Mouse (Mus musculus): ENCODE measurements around the gene Igfl3. TPM values are rescaled to one million over a fixed set of nuclear protein-coding genes. Genes with fewer than 3 reads are reported as not detected.

Gene Igfl3
- not detected in 2 replicates for polyA plus RNA-seq (2015; fragmentation: Nextera tagmentation; extraction: Ambion mirVana)

GRCm38 (mm10) chr7:18176194-18176593 is at the start of gene Igfl3:
Gene Igfl3 (plus strand): TSS chr7:18176494.
- H3K4me1 ChIP-seq, result no peaks in the 10 kb centered on the region
- no peaks in the 10 kb centered on the region for H3K36me3 ChIP-seq (ENCODE audit: poor library complexity, severe bottlenecking)
- H3K9me3 ChIP-seq (replicated peaks), result peaks cover 58% of the 10 kb centered on the region
- no peak within 1 kb of the TSS for H3K27ac ChIP-seq
- no peak within 1 kb of the TSS for H3K9ac ChIP-seq
- ATAC-seq, result no peak
- no peak within 1 kb of the TSS for H3K4me2 ChIP-seq
- no peak within 1 kb of the TSS for H3K4me3 ChIP-seq
- no peaks in the 10 kb centered on the region for H3K27me3 ChIP-seq

GRCm38 (mm10) chr7:18210938-18211337 is 34.6 kb downstream of the Igfl3 start:
- Histone ChIP-seq H3K4me3 (no peak overlapping the region), H3K4me1 (no peaks in the 10 kb centered on the region), H3K27ac (no peak overlapping the region), H3K9ac (no peak overlapping the region), H3K9me3 (replicated peaks) (peaks cover 9% of the 10 kb centered on the region; the same call in 1 of the 2 replicates), H3K4me2 (no peak overlapping the region), H3K36me3 (ENCODE audit: poor library complexity, severe bottlenecking) (no peaks in the 10 kb centered on the region), H3K27me3 (no peaks in the 10 kb centered on the region)
- no peak for ATAC-seq
- WGBS, result 13% methylated on average over 9 of the region's 9 CpGs

GRCm38 (mm10) chr7:18214699-18215098 is 38.4 kb downstream of the Igfl3 start:
- H3K9me3 ChIP-seq (replicated peaks), result peaks cover 30% of the 10 kb centered on the region
- WGBS, result 71% methylated on average over 1 of the region's 1 CpGs
- H3K27ac ChIP-seq, result no peak overlapping the region
- H3K27me3 ChIP-seq, result no peaks in the 10 kb centered on the region
- no peak overlapping the region for H3K4me3 ChIP-seq
- H3K36me3 ChIP-seq (ENCODE audit: poor library complexity, severe bottlenecking), result no peaks in the 10 kb centered on the region
- ATAC-seq, result no peak
- no peak overlapping the region for H3K4me2 ChIP-seq
- no peaks in the 10 kb centered on the region for H3K4me1 ChIP-seq
- H3K9ac ChIP-seq, result no peak overlapping the region

Other genes starting within 250 kb of the Igfl3 start
- not detected in 2 replicates for gene Ceacam11, start 204.4 kb upstream of the Igfl3 start, polyA plus RNA-seq (2015; fragmentation: Nextera tagmentation; extraction: Ambion mirVana)
- not detected in 2 replicates for gene Ceacam13, start 166.6 kb upstream of the Igfl3 start, polyA plus RNA-seq (2015; fragmentation: Nextera tagmentation; extraction: Ambion mirVana)
- gene Ceacam12, start 110.6 kb upstream of the Igfl3 start, polyA plus RNA-seq (2015; fragmentation: Nextera tagmentation; extraction: Ambion mirVana), result not detected in 2 replicates
- not detected in 2 replicates for gene Mill1, start 68.9 kb downstream of the Igfl3 start, polyA plus RNA-seq (2015; fragmentation: Nextera tagmentation; extraction: Ambion mirVana)
- gene Psg18, start 178.5 kb downstream of the Igfl3 start, polyA plus RNA-seq (2015; fragmentation: Nextera tagmentation; extraction: Ambion mirVana), result not detected in 2 replicates